Mouse (Mus musculus): Measurements from ENCODE around the gene Phgdh.

Phgdh gene

GRCm38 (mm10) chr3:98334010-98334409, 5.8 kb downstream of the Phgdh start:
- no peak for TF ChIP-seq GATA4 (IDR thresholded peaks at IDR 0.05; ENCODE audit: insufficient replicate concordance, low read length)

DNA sequence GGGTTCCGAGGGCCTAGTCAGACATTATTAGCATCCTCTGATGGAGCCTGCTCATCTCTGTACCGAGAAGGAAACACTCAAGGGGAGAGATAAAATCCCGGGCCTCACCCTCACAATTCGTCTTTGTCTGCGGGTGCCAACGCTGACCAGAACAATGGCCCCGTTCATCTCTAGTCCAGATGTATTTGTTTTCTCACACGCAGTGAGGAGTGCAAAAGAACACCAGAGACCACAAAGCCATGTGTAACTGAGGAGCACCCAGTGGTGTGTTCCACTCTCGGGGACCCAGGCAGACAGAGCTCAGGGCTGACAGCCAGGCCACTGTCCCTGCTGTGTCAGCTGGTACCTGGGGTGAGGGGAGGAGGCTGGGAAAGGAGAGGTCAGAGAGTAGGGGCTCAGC, 15.6 kb downstream of the Phgdh start:
- no peak for TF ChIP-seq GATA4 (IDR thresholded peaks at IDR 0.05; ENCODE audit: insufficient replicate concordance, low read length)

- no peak for TF ChIP-seq GATA4 (IDR thresholded peaks at IDR 0.05; ENCODE audit: insufficient replicate concordance, low read length)
These were observed 17.6 kb downstream of the Phgdh start for GRCm38 (mm10) chr3:98322209-98322608.

DNA sequence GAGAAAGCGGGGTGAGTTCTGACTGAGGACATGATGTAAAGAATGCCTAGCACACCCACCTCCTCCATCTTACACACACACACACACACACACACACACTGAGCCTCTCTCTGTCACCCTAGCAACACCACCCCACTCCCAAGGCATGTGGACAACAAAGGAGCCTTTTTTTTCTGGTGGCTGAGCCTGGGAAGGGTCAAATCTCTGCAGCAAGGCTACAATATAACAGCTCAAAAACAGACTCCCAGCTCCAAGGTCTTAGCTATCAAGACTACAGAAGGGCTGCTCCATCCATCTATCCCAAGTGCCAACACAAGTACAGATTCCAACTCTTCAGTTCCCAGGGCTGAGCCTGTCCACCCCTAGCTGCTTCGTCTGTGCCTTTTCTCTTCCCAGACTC, 20.6 kb downstream of the Phgdh start:
- no peak for TF ChIP-seq GATA4 (IDR thresholded peaks at IDR 0.05; ENCODE audit: insufficient replicate concordance, low read length)

DNA sequence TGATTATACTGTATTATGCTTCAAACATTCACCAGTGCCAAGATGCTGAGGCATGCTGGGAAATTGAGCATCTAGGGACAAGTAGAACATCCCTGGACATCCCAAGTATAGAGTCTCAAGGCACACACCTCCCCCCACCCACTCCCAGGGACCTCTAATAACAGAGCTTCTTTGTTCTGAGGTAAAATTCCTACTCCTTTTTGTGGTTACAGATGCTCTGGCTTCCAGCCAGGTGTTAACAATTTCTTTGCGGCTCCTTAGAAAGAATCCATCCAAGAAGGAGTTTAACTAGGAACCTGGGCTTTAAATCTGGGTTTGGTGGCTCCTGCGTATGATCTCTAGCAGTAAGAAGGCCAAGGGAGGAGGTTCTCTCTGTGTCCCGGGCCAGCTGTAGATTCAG, 22.6 kb downstream of the Phgdh start:
- TF ChIP-seq GATA4 (IDR thresholded peaks at IDR 0.05; ENCODE audit: insufficient replicate concordance, low read length), result no peak

- TF ChIP-seq GATA4 (IDR thresholded peaks at IDR 0.05; ENCODE audit: insufficient replicate concordance, low read length), result no peak
These were observed 24.6 kb downstream of the Phgdh start for GRCm38 (mm10) chr3:98315181-98315580.

GRCm38 (mm10) chr3:98313294-98314155, 26.3 kb downstream of the Phgdh start:
- no peak for TF ChIP-seq GATA4 (IDR thresholded peaks at IDR 0.05; ENCODE audit: insufficient replicate concordance, low read length)

DNA sequence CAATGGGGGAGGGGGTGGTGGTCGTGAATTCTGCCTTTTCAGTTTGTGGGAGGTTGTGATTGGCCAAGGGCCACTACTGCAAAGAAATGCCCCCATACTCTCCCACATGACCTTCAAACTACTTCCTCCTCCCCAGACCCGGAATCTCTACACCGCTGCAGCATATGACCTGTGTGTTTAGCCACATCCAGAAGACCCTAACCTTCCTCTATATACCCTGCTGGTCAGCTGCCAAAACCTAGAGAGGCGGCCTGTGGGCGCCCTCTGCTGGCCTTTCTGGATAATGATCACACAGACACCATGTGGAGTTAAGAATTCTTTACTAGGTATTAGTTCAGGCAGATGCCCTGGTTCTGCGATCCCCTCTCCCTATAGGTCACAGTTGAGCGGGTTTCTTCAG, 26.9 kb downstream of the Phgdh start:
- TF ChIP-seq GATA4 (IDR thresholded peaks at IDR 0.05; ENCODE audit: insufficient replicate concordance, low read length), result no peak

DNA sequence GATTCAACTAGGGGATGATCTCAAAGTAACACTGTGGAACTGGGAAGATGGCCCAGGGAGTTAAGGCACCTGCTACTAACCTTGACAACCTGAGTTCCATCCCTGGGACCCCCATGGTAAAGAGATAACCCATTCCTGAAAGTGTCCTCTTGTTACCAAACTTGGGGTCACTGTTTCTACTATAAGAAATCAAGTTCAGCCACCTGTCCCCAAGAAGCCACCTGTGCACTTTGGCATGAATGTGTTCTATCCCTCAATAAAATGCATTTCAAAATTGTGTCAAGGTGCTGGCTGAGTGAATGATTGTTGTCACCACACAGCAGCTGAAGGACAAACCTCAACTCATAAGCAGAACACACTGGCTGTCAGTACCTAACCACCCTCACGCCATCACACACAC, 29.3 kb downstream of the Phgdh start:
- no peak for TF ChIP-seq GATA4 (IDR thresholded peaks at IDR 0.05; ENCODE audit: insufficient replicate concordance, low read length)

DNA sequence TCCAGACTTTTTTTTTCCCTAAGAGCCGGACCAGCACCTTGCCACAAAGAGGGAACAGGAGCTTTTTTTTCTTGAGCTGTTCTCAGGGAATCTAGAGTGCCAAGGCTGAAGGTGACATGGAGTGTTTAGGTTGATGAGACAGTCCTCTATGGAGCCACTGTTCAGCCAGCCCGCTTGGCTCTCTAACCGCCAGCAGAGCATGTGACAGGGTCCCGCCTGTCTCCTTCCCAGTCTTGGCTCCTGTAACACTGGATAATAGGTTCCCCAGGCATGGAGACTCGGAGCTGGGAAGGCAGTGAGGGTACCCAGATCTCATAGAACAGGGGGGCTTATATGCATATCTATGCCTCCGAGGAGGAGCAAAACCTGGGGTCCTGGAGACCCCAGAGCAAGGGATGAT, 31.2 kb downstream of the Phgdh start:
- TF ChIP-seq GATA4 (IDR thresholded peaks at IDR 0.05; ENCODE audit: insufficient replicate concordance, low read length), result no peak

DNA sequence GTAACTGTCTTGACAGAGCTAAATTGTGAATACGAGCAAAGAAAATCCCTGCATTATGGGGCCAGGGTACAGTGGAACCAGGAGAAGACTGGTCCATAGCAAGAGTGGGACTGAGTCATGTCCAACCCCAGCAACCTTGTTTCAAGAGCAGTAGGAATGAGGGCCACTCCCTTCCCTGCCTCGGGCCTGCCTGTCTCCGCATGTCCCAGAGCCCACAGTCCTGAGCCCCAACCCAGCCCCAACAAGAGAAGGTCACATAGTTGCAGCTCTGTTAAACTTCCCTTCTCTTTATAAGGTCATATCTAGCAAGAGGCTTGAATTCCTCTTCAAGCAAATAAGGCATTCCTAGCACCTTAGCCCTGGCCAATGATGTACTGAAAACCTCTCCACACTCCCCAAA, 38.0 kb downstream of the Phgdh start:
- no peak for TF ChIP-seq GATA4 (IDR thresholded peaks at IDR 0.05; ENCODE audit: insufficient replicate concordance, low read length)

- no peak for TF ChIP-seq GATA4 (IDR thresholded peaks at IDR 0.05; ENCODE audit: insufficient replicate concordance, low read length)
These were observed 39.5 kb downstream of the Phgdh start for GRCm38 (mm10) chr3:98300266-98300665.

DNA sequence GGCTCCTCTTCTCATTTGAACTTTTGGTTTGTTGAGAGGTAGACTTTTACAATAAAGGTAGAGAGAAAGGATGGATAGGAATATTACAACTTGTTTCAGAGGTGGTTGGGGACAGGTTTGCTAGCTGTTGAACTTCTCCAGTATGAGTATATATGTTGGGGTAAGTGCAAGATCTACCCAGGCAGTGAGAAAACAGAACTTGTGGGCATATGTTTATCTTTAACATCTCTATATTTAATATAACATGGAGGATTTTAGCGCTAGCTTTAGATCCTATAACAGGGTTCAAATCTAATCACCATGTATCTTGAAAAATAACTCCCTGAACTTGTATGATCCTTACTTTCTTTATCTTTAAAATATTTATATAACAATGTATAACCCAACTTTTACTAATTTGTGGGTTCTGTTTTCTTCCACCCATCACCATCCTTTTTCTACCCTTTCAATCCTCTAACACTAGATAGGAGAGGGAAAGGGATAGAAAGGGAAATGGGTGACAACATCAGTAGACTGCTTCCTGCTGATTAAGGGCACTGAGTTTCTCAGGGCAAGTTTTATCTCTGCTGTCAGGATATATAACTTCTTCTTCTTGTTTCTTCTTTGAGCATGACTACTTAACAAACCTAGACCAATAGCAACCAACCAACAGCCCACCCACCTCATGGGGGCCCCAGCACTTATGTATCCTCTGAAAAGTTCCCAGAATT, 40.2 kb downstream of the Phgdh start:
- no peak for TF ChIP-seq GATA4 (IDR thresholded peaks at IDR 0.05; ENCODE audit: insufficient replicate concordance, low read length)

- TF ChIP-seq GATA4 (IDR thresholded peaks at IDR 0.05; ENCODE audit: insufficient replicate concordance, low read length), result no peak
These were observed 43.8 kb downstream of the Phgdh start for GRCm38 (mm10) chr3:98295965-98296364.

GRCm38 (mm10) chr3:98291044-98291443, 48.7 kb downstream of the Phgdh start:
- no peak for TF ChIP-seq GATA4 (IDR thresholded peaks at IDR 0.05; ENCODE audit: insufficient replicate concordance, low read length)

DNA sequence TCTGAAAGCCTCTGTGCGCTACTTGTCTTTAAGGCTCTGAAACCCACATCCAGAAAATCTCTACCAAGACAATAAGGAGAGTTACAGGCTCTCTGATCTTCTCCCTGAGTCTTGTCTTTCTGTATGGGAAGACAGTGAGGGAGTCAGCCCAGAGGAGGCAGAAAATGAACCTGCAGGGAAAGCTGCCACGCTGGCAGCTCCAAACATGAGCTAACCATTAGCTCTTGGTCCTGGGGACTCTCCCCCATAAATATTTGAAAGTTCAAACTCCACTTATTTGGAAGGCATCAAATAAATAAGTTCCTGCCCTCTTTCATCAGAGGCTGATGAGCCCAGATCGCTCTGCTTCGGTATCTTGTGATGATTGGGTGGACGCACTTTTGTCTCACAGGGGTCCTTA, 56.6 kb downstream of the Phgdh start:
- no peak for TF ChIP-seq GATA4 (IDR thresholded peaks at IDR 0.05; ENCODE audit: insufficient replicate concordance, low read length)
